Mouse (Mus musculus): ENCODE results near the gene Mettl11b.
"Not testable (repeated sequence)": the region's sequence is repeated elsewhere in the genome, so short reads cannot be mapped to it uniquely, and the experiment has no call there.

The Mettl11b gene

GRCm38 (mm10) chr1:163725106-163725759 lies at the start of gene Mettl11b:
Gene Mettl11b (minus strand): TSS chr1:163725232.
- in situ Hi-C loops (cut with MboI; ENCODE audit: unreplicated experiment in 2 of 2), result no loop called here

- in situ Hi-C loops (cut with MboI; ENCODE audit: unreplicated experiment in 2 of 2), result no loop called here
Observed at GRCm38 (mm10) chr1:163757462-163758207, 32.6 kb upstream of the Mettl11b start.

GRCm38 (mm10) chr1:163751360-163751992 lies 26.4 kb upstream of the Mettl11b start:
- in situ Hi-C loops (cut with MboI; ENCODE audit: unreplicated experiment in 2 of 2), result no loop called here

- in situ Hi-C loops (cut with MboI; ENCODE audit: unreplicated experiment in 2 of 2), result no loop called here
Observed at GRCm38 (mm10) chr1:163737239-163737533, 12.2 kb upstream of the Mettl11b start.

- in situ Hi-C loops (cut with MboI; ENCODE audit: unreplicated experiment in 2 of 2), result no loop called here
Observed at GRCm38 (mm10) chr1:163736441-163737238, 11.6 kb upstream of the Mettl11b start.

GRCm38 (mm10) chr1:163731166-163731565 lies 6.1 kb upstream of the Mettl11b start:
- in situ Hi-C loops (cut with MboI; ENCODE audit: unreplicated experiment in 2 of 2), result not testable (repeated sequence)

- in situ Hi-C loops (cut with MboI; ENCODE audit: unreplicated experiment in 2 of 2), result no loop called here
Observed at GRCm38 (mm10) chr1:163723913-163724312, 1.1 kb downstream of the Mettl11b start.

- in situ Hi-C loops (cut with MboI; ENCODE audit: unreplicated experiment in 2 of 2), result no loop called here
Observed at GRCm38 (mm10) chr1:163708618-163709017, 16.4 kb downstream of the Mettl11b start.

- in situ Hi-C loops (cut with MboI; ENCODE audit: unreplicated experiment in 2 of 2), result no loop called here
Observed at GRCm38 (mm10) chr1:163700571-163700970, 24.5 kb downstream of the Mettl11b start.

- in situ Hi-C loops (cut with MboI; ENCODE audit: unreplicated experiment in 2 of 2), result no loop called here
Observed at GRCm38 (mm10) chr1:163699702-163700101, 25.3 kb downstream of the Mettl11b start.

- in situ Hi-C loops (cut with MboI; ENCODE audit: unreplicated experiment in 2 of 2), result no loop called here
Observed at GRCm38 (mm10) chr1:163691860-163692259, 33.2 kb downstream of the Mettl11b start.

- in situ Hi-C loops (cut with MboI; ENCODE audit: unreplicated experiment in 2 of 2), result no loop called here
Observed at GRCm38 (mm10) chr1:163682935-163683430, 42.0 kb downstream of the Mettl11b start.

- in situ Hi-C loops (cut with MboI; ENCODE audit: unreplicated experiment in 2 of 2), result no loop called here
Observed at GRCm38 (mm10) chr1:163682127-163682526, 42.9 kb downstream of the Mettl11b start.

GRCm38 (mm10) chr1:163672866-163673265 lies 52.2 kb downstream of the Mettl11b start:
- in situ Hi-C loops (cut with MboI; ENCODE audit: unreplicated experiment in 2 of 2), result no loop called here

- in situ Hi-C loops (cut with MboI; ENCODE audit: unreplicated experiment in 2 of 2), result no loop called here
Observed at GRCm38 (mm10) chr1:163671326-163671725, 53.7 kb downstream of the Mettl11b start.

- in situ Hi-C loops (cut with MboI; ENCODE audit: unreplicated experiment in 2 of 2), result no loop called here
Observed at GRCm38 (mm10) chr1:163670702-163671101, 54.3 kb downstream of the Mettl11b start.

- in situ Hi-C loops (cut with MboI; ENCODE audit: unreplicated experiment in 2 of 2), result no loop called here
Observed at GRCm38 (mm10) chr1:163669936-163670335, 55.1 kb downstream of the Mettl11b start.

- in situ Hi-C loops (cut with MboI; ENCODE audit: unreplicated experiment in 2 of 2), result no loop called here
Observed at GRCm38 (mm10) chr1:163662416-163662815, 62.6 kb downstream of the Mettl11b start.

GRCm38 (mm10) chr1:163658535-163658928 lies 66.5 kb downstream of the Mettl11b start:
- in situ Hi-C loops (cut with MboI; ENCODE audit: unreplicated experiment in 2 of 2), result no loop called here

- in situ Hi-C loops (cut with MboI; ENCODE audit: unreplicated experiment in 2 of 2), result no loop called here
Observed at GRCm38 (mm10) chr1:163657766-163658534, 67.1 kb downstream of the Mettl11b start.
